Mouse (Mus musculus) forebrain, embryonic 11.5 days (tissue): ENCODE results near the gene Fitm1. TPM values are rescaled to one million over a fixed set of nuclear protein-coding genes. Genes with fewer than 3 reads are reported as not detected.
A peak's percentile ranks its signal among the peaks of the same experiment; 100 is the strongest.

Source experiments
- ATAC-seq: fragments of 200-750 bp; cut with Nextera tagmentation; replicated peaks from 2 replicates; pipeline ENCODE4 v1.8.0; 2017; ENCODE audit warnings: moderate TSS enrichment; ENCODE audit not compliant: low FRiP score
- DNase-seq: peaks from one replicate; pipeline ENCODE4 v3.0.0-alpha.2; 2017; ENCODE audit warnings: low spot score
- H3K27ac ChIP-seq: fragments of 300-500 bp; sonication (generic); 2 replicates; pipeline ENCODE4 v1.5.1; 2014; ENCODE audit warnings: low read depth, low read length
- H3K27me3 ChIP-seq: fragments of 300-500 bp; sonication (generic); 2 replicates; pipeline ENCODE4 v1.6.1; 2014; ENCODE audit warnings: mild to moderate bottlenecking, low read length, mixed read lengths; ENCODE audit not compliant: control insufficient read depth, insufficient read depth
- H3K36me3 ChIP-seq: fragments of 300-500 bp; sonication (generic); 2 replicates; pipeline ENCODE4 v1.6.1; 2014; ENCODE audit warnings: mild to moderate bottlenecking, low read length, moderate library complexity, mixed read lengths; ENCODE audit not compliant: control insufficient read depth, insufficient read depth
- H3K4me1 ChIP-seq: fragments of 300-500 bp; sonication (generic); replicated peaks from 2 replicates; pipeline ENCODE4 v1.6.1; 2014; ENCODE audit warnings: low read length, mixed read lengths; ENCODE audit not compliant: control insufficient read depth, insufficient read depth
- H3K4me2 ChIP-seq: fragments of 300-500 bp; sonication (generic); 2 replicates; pipeline ENCODE4 v1.6.1; 2014; ENCODE audit warnings: low read depth, mild to moderate bottlenecking, low read length, moderate library complexity, mixed read lengths; ENCODE audit not compliant: severe bottlenecking
- H3K4me3 ChIP-seq: fragments of 300-500 bp; sonication (generic); 2 replicates; pipeline ENCODE4 v1.5.1; 2014; ENCODE audit warnings: low read depth, low read length
- H3K9ac ChIP-seq: fragments of 300-500 bp; sonication (generic); 2 replicates; pipeline ENCODE4 v1.6.1; 2014; ENCODE audit warnings: low read length
- H3K9me3 ChIP-seq: fragments of 300-500 bp; sonication (generic); 2 replicates; pipeline ENCODE4 v1.6.1; 2016; ENCODE audit warnings: low read length, mixed read lengths; ENCODE audit not compliant: control insufficient read depth
- WGBS: fragments of 180-500 bp; shearing (Covaris S2); extraction: QIAGEN DNeasy Blood & Tissue Kit; methylation state at CpG from one replicate; pipeline ENCODE4 v1.1.7; 2014; 5-methylcytosine and 5-hydroxymethylcytosine counted together
- polyA plus RNA-seq: library from polyadenylated mRNA; unstranded; fragments of >200 nt; fragmentation: Nextera tagmentation; extraction: Ambion mirVana; gene quantifications from 2 replicates; pipeline ENCODE4 v1.2.1, GENCODE M21; 2014

The Fitm1 gene
- polyA plus RNA-seq, 1 experiment from 2014 or later, result not detected

DNA sequence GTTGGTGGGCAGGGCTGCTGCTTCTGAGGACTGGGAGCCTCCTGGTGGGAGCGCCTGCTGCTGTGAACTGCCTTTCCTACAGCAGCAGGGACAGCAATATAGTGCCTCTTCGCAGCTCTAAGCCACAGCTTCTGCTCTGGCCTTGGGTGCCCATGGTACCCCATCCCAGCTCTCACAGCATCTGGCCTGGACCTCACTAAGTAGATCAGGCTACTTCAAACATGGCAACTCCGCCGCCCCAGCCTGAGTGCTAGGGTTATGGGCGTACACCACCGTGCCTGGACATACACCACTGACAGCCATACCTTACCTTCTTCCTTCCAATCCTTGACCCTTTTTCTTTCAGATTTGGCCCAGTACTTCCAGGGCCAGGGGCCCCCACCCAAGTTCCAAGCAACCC lies 32.9 kb downstream of the Fitm1 start:
- WGBS, result 94% methylated on average over 6 of the region's 6 CpGs
- H3K4me3 ChIP-seq, result no peak overlapping the region

DNA sequence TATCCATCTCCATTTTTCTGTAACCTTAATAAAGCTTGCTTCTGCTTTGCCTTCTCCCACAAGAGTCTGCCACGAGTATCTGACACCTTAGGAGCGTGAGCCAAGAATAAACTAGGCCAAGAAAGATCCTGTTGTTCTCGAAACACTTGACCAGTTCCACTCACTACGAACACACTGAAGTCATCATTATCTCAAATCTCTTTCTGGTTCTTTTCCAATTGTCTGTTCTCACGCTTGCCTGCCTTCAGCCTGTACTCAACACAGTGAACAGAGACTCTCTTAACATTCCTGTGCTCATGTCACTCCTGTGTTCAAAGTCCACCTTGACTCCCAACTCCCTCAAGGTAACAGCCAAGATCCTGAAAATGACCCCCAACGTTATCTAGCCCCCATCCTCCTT lies 37.9 kb downstream of the Fitm1 start:
- ATAC-seq (no peak), DNase-seq (no peak)
- H3K27ac ChIP-seq, result no peak overlapping the region
- WGBS, result 83% methylated on average over 6 of the region's 6 CpGs
- no peak overlapping the region for H3K4me3 ChIP-seq
- H3K9me3 ChIP-seq, result no peaks in the 10 kb centered on the region
- H3K36me3 ChIP-seq, result no peaks in the 10 kb centered on the region
- no peaks in the 10 kb centered on the region for H3K4me1 ChIP-seq
- H3K9ac ChIP-seq, result no peak overlapping the region
- H3K27me3 ChIP-seq, result no peaks in the 10 kb centered on the region
- no peak overlapping the region for H3K4me2 ChIP-seq

More for the DNA sequence above, 32.9 kb downstream of the Fitm1 start:
- Histone ChIP-seq H3K4me2 (no peak overlapping the region), H3K27ac (no peak overlapping the region), H3K4me1 (no peaks in the 10 kb centered on the region; the same call in 1 of the 2 replicates), H3K27me3 (no peaks in the 10 kb centered on the region), H3K36me3 (no peaks in the 10 kb centered on the region; the same call in 1 of the 2 replicates), H3K9ac (no peak overlapping the region), H3K9me3 (no peaks in the 10 kb centered on the region)
- no peak for DNase-seq
- no peak for ATAC-seq

DNA sequence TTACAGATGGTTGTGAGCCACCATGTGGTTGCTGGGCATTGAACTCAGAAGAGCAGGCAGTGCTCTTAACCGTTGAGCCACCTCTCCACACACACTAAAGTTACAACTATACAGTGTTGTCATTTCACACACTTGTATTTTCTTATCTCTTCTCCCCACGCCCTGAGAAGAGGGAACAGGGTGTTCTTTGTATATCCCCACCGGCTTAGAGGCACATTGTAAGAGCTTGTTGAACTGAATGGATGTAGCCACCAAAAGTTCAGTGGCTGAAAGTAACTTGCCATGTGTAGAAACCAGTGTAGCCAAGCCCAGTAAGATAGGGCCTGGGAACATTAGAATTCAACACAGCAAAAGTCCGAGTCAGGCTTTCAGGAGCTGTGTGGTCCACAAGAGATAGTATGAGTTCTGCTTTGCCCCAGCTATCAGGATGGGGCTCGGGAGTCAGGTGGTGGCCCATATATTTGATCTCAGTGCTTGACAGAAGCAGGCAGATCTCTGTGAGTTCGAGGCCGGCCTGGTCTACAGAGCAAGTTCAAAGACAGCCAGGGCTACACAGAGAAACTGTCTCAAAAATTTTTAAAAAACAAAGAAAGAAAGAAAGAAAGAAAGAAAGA lies 39.3 kb downstream of the Fitm1 start:
- H3K27me3 ChIP-seq, result no peaks in the 10 kb centered on the region

DNA sequence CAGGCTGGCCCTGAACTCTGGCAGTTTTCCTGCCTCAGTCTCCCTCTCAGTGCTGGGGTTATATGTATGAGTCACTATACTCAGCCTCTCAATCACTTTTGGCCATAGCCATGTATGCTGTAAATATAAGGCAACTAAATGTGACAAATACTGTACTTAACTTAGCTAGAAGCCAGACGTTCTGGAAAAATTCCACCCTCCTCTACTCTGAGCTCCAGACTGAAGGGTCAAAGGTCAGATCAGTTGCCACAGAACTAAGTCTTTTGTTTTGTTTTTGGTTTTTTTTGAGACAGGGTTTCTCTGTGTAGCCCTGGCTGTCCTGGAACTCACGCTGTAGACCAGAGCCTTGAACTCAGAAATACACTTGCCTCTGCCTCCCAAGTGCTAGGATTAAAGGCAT lies 40.5 kb downstream of the Fitm1 start:
- no peak overlapping the region for H3K4me3 ChIP-seq
- no peak overlapping the region for H3K4me2 ChIP-seq
- 54% methylated on average over 2 of the region's 2 CpGs for WGBS
- no peaks in the 10 kb centered on the region for H3K27me3 ChIP-seq
- no peaks in the 10 kb centered on the region for H3K36me3 ChIP-seq
- no peak overlapping the region for H3K27ac ChIP-seq
- H3K4me1 ChIP-seq, result peaks cover 3% of the 10 kb centered on the region; the same call in 1 of the 2 replicates
- H3K9me3 ChIP-seq, result no peaks in the 10 kb centered on the region
- no peak for ATAC-seq
- no peak overlapping the region for H3K9ac ChIP-seq
- no peak for DNase-seq

More for the DNA sequence above, 39.3 kb downstream of the Fitm1 start:
- ATAC-seq, result no peak
- H3K36me3 ChIP-seq, result no peaks in the 10 kb centered on the region
- no peak overlapping the region for H3K27ac ChIP-seq
- H3K9ac ChIP-seq, result no peak overlapping the region
- 85% methylated on average over 7 of the region's 7 CpGs for WGBS
- H3K9me3 ChIP-seq, result no peaks in the 10 kb centered on the region
- no peak overlapping the region for H3K4me3 ChIP-seq
- H3K4me2 ChIP-seq, result no peak overlapping the region
- no peak for DNase-seq
- peaks cover 3% of the 10 kb centered on the region; the same call in 1 of the 2 replicates for H3K4me1 ChIP-seq

DNA sequence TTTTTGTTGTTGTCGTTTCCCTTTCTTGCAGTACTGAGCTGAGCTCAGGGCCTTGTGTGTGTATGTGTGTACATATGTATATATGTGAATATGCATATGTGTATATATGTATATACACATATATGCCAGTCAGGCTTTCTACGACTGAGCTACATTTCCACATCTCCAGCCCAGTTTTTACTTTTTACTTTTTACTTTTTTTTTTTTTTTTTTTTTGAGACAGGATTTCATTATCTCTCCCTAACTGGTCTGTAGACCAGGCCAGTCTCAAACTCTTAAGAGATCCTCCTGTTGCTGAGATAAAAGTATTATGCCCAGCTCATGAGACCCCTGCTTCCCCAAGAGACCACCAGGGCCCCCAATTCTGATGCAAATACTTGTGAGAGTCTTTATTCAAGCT lies 41.4 kb downstream of the Fitm1 start:
- DNase-seq (no peak), ATAC-seq (no peak)
- Histone ChIP-seq H3K27me3 (no peaks in the 10 kb centered on the region), H3K36me3 (no peaks in the 10 kb centered on the region), H3K4me2 (no peak overlapping the region), H3K4me1 (peaks cover 3% of the 10 kb centered on the region; the same call in 1 of the 2 replicates), H3K9me3 (no peaks in the 10 kb centered on the region), H3K9ac (no peak overlapping the region), H3K27ac (no peak overlapping the region), H3K4me3 (no peak overlapping the region)
- 84% methylated on average over 2 of the region's 2 CpGs for WGBS

DNA sequence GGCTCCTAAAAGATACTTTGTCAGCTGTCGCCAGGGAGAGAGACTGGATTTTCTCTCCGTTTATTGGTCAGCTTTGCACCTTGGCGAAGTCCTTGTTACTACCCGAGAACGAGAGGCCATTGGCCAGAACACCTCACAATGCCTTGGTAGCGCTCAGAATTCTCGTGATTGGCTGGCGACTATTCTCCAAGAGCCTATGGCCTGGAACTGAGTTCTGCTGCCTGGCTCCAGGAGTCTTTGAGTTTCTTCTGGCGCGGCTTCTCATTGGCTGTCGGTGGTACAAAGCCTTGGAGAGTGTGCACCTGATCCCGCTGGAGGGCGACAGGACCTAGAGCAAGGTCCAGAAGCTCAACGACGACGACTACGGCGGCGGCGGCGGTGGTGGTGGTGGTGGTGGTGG lies 42.4 kb downstream of the Fitm1 start, which contains the start of gene Rec8:
Rec8 (plus strand) TSS at position 216 of the 400 bp plus-strand sequence.
- peak within 1 kb of the TSS; percentile 12 for H3K4me3 ChIP-seq
- peaks cover 3% of the 10 kb centered on the region; the same call in 1 of the 2 replicates for H3K4me1 ChIP-seq
- no peaks in the 10 kb centered on the region for H3K27me3 ChIP-seq
- peak within 1 kb of the TSS; percentile 8; the same call in 1 of the 2 replicates for H3K9ac ChIP-seq
- no peak within 1 kb of the TSS for H3K27ac ChIP-seq
- ATAC-seq (peak; percentile 67), DNase-seq (peak; percentile 62)
- peak within 1 kb of the TSS; percentile 31; the same call in 1 of the 2 replicates for H3K4me2 ChIP-seq
- 16% methylated on average over 21 of the region's 21 CpGs for WGBS
- no peaks in the 10 kb centered on the region for H3K36me3 ChIP-seq
- H3K9me3 ChIP-seq, result no peaks in the 10 kb centered on the region

DNA sequence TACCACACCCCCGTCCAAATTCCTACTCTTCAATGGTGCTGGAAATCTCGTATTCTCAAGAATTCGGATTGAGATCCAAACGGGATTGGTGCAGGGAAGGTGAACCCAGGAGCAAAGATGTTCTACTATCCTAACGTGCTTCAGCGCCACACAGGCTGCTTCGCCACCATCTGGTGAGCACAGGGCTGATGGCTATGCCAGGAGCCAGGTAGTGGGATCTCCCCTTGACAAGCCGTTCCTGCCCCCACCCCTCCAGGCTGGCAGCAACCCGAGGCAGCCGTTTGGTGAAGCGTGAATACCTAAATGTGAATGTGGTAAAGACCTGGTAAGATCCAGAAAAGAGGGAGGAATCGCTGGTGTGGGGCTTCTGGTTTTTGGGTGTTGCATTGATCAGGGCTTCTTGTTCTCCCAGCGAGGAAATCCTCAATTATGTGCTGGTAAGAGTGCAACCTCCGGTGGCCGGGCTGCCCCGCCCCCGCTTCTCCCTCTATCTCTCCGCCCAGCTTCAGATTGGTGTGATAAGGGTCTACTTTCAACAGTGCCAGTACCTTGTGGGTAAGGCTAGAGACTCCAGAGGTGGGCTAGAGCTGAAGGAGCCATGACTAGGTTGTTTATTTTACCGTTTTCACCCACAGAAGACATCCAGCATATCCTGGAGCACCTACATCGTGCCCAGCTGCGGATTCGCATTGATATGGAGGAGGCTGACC lies 43.2 kb downstream of the Fitm1 start:
- Histone ChIP-seq H3K9ac (peak overlapping the region; percentile 8; the same call in 1 of the 2 replicates), H3K9me3 (no peaks in the 10 kb centered on the region), H3K27ac (no peak overlapping the region), H3K4me3 (peak overlapping the region; percentile 12), H3K36me3 (no peaks in the 10 kb centered on the region), H3K27me3 (no peaks in the 10 kb centered on the region), H3K4me1 (peaks cover 3% of the 10 kb centered on the region; the same call in 1 of the 2 replicates), H3K4me2 (peak overlapping the region; percentile 31; the same call in 1 of the 2 replicates)
- WGBS, result 54% methylated on average over 22 of the region's 22 CpGs
- no peak for DNase-seq
- ATAC-seq, result no peak
